ENCODE assay signal across 8 mouse cellular contexts in genomic region chr1:86007778-86008177, GRCm38 (mm10). TPM values are rescaled to one million over a fixed set of nuclear protein-coding genes. Genes with fewer than 3 reads are reported as not detected.
DNase-seq lines count a peak whose midpoint lies in the region; ATAC-seq lines count a peak whose summit lies in the region.

No protein-coding gene starts in this region.

- ATAC-seq in megakaryocyte progenitor cell, adult 5-6 weeks (replicated peaks; ENCODE audit: poor library complexity): peak; percentile 86

- peak; percentile 79 for DNase-seq in T-cell, adult 2 months (ENCODE audit: low spot score)
- peak; percentile 86 to 88 for DNase-seq in cerebellum, postnatal 36 days
- DNase-seq in gastrocnemius, postnatal 10 days: peak; percentile 94
- DNase-seq in induced T-regulatory cell, adult 2 months (ENCODE audit: low read depth): peak; percentile 96
- DNase-seq in left cerebral cortex, adult 8-10 months (ENCODE audit: low spot score in 2 of 2): peak; percentile 69 to 76
- DNase-seq in right cerebral cortex, postnatal 25 days: peak; percentile 85
- DNase-seq in urinary bladder, postnatal 36 days (ENCODE audit: low spot score in 2 of 2): peak; percentile 77 to 84

RNA-seq across cellular contexts. Expression of gene Spata3, which starts 8.8 kb away (rescaled TPM):
- total RNA-seq in gastrocnemius, postnatal 10 days (2021): not detected
- 1 to 10 TPM in 1 of 4 experiments, under 1 TPM in 3; 0.46 to 2.0 (median 0.66) TPM for total RNA-seq in left cerebral cortex, adult 8-10 months (2022)
- total RNA-seq in megakaryocyte progenitor cell, adult 5-6 weeks (2015): not detected in 2 replicates
- total RNA-seq in megakaryocyte progenitor cell, adult 5-6 weeks (2017): not detected in 2 replicates

RNA-seq across cellular contexts. Expression of gene 2810459M11Rik, which starts 37.9 kb away (rescaled TPM):
- under 1 TPM; 0.09 to 0.12 TPM for total RNA-seq in gastrocnemius, postnatal 10 days (2021)
- total RNA-seq in left cerebral cortex, adult 8-10 months (2022): 10 to 100 TPM in 3 of 4 experiments, 1 to 10 TPM in 1; 9.0 to 12.6 (median 11.5) TPM
- total RNA-seq in megakaryocyte progenitor cell, adult 5-6 weeks (2015): not detected in 2 replicates
- total RNA-seq in megakaryocyte progenitor cell, adult 5-6 weeks (2017): not detected in 2 replicates

RNA-seq across cellular contexts. Expression of gene Gpr55, which starts 47.0 kb away (rescaled TPM):
- total RNA-seq in gastrocnemius, postnatal 10 days (2021): not detected
- total RNA-seq in left cerebral cortex, adult 8-10 months (2022): under 1 TPM; 0.11 to 0.23 (median 0.21) TPM
- not detected in 2 replicates for total RNA-seq in megakaryocyte progenitor cell, adult 5-6 weeks (2015)
- total RNA-seq in megakaryocyte progenitor cell, adult 5-6 weeks (2017): not detected in 2 replicates

RNA-seq across cellular contexts. Expression of gene Psmd1, which starts 56.4 kb away (rescaled TPM):
- total RNA-seq in gastrocnemius, postnatal 10 days (2021): 100 to 1,000 TPM; 115 to 117 TPM
- total RNA-seq in left cerebral cortex, adult 8-10 months (2022): 100 to 1,000 TPM; 121 to 131 (median 126) TPM
- 94.8 and 129 TPM in 2 replicates for total RNA-seq in megakaryocyte progenitor cell, adult 5-6 weeks (2015)
- 156 and 166 TPM in 2 replicates for total RNA-seq in megakaryocyte progenitor cell, adult 5-6 weeks (2017)

Comparison
In these comparisons a context has a peak if more than half of its experiments do, and no peak if none do; other contexts are left out.
1. Peak in every context shown above with its lines: DNase-seq and ATAC-seq.
2. RNA of gene 2810459M11Rik, which starts 37.9 kb away (total RNA-seq): 9.0 to 12.6 TPM in left cerebral cortex, adult 8-10 months; 0.09 to 0.12 TPM in gastrocnemius, postnatal 10 days and not detected in megakaryocyte progenitor cell, adult 5-6 weeks; every median in the first group is over 4 times any median in the second.